Mouse (Mus musculus) cerebellum, adult 9-11 months (tissue): ENCODE data around the gene Rrp12.
"Not testable (repeated sequence)": the region's sequence is repeated elsewhere in the genome, so short reads cannot be mapped to it uniquely, and the experiment has no call there.

ENCODE experiments used
- DNase-seq: peaks from one replicate; pipeline ENCODE4 v3.0.0; 2022

Rrp12 gene

GRCm38 (mm10) chr19:41895460-41896318 is at the start of gene Rrp12:
Rrp12 (minus strand) TSS chr19:41896173.
- DNase-seq, result peak; percentile 89

- no peak for DNase-seq
Measured at GRCm38 (mm10) chr19:41943841-41944240, 47.9 kb upstream of the Rrp12 start.

GRCm38 (mm10) chr19:41938539-41938938 is 42.6 kb upstream of the Rrp12 start:
- no peak for DNase-seq

DNA sequence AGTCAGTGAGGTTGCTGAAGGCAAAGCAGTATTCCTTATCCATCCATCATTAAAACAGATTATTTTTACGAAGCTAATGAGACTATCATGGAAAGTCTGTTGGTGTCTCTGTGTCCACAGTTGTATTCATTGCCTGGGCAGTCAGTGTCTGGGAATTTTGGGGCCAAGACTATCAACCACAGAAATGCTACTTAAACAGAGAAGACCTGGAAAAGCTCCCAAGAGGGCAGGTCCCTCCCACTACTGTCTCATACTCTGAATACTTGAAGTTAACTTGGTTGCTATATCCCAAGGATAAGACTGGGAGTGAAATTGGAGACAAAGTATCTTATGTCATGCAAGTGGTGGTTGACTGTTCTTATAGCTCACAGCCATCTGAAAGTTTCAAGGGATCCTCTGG is 39.9 kb upstream of the Rrp12 start:
- DNase-seq, result no peak

GRCm38 (mm10) chr19:41934124-41934523 is 38.2 kb upstream of the Rrp12 start:
- no peak for DNase-seq

- DNase-seq, result peak; percentile 99
Measured at GRCm38 (mm10) chr19:41933179-41934086, 37.5 kb upstream of the Rrp12 start, which contains the start of the genes Exosc1 and Zdhhc16. Exosc1 (minus strand) TSS chr19:41933423. Zdhhc16 (plus strand) TSS chr19:41933480.

GRCm38 (mm10) chr19:41932686-41933085 is 36.7 kb upstream of the Rrp12 start:
- no peak for DNase-seq

- no peak for DNase-seq
Measured at GRCm38 (mm10) chr19:41920412-41921067, 24.6 kb upstream of the Rrp12 start.

DNA sequence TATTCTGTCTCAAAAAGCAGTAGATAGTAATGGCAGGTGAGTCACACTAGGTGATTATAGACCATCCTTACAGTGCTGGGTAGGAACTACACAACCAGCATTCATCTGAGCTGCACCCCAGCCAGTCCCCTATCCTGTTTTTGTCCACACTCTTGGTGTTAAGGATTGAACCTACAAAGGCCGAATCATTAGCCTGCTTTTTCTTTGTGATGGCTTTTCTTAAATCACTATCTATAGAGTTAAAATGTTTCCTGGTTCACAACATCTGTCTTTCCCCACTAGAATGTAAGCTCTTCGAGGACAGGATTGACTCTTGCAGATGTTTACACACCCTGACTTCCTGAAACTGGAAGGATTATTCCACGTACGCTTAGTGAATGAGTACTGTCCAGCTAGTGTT is 23.5 kb upstream of the Rrp12 start:
- no peak for DNase-seq

GRCm38 (mm10) chr19:41916853-41917252 is 20.9 kb upstream of the Rrp12 start:
- DNase-seq, result no peak

DNA sequence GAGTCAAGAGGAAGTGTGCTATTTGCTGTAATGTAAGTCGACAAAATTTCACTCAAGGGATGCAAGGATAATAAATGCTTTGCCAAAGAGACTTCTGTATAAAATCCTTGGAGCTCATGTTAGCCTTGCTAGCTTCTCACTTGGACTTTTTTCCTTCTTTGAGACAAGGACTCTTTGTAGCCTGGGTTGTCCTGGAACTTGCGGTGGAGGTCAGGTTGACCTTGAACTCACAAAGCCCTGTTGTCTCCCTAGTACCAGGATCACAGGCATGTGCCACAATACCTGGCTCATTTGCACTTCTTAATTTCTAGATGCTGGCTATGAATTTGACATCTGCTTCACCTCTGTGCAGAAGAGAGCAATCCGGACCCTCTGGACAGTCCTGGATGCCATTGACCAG is 19.3 kb upstream of the Rrp12 start:
- no peak for DNase-seq

DNA sequence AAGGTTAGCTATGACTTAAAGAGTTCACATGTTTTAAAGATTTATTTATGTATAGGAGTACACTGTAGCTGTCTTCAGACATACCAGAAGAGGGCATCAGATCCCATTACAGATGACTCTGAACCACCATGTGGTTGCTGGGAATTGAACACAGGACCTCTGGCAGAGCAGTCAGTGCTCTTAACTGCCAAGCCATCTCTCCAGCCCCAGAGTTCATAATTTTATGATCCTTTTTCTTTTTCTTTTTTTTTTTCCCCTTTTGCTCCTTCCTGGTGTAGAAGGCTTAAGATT is 18.6 kb upstream of the Rrp12 start:
- not testable (repeated sequence) for DNase-seq

DNA sequence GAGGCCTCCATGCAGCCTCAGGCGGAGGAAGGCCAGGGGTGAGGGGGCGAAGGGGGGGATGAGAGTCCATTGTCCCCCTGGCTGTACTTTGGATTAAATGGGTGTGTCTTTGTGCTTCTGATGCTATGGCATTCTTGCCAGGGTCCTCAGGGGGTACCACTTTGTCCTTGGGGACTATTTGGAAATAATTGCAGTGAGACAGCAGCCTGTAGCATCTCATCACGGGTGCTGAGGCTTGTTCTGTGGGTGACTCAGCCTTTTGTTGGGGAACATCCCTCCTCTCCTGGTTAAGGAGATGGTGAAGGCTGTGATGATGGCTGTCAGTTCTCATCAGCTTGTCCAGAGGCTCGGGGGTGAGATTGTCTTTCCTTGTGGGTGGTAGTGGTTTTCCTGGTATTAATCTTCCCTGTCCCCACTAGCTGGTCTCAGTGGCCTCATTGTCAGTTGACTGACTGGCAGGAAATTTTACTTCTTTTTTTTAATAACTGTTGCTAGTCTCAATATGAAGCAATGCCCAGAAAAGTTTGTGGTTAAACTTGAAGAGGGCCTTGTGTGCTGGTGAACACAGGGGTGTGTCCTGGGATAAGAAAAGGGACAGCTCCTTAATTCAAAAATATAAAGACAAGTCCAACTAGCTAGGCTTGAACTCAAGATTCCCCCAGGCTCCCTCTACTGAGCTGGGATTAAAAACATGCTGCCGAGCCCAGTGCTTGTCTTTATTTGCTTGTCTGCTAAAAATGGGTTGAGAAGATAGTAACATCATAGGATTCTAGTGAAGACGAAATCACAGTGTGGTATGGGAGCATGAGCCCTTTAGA is 18.0 kb upstream of the Rrp12 start:
- no peak for DNase-seq

DNA sequence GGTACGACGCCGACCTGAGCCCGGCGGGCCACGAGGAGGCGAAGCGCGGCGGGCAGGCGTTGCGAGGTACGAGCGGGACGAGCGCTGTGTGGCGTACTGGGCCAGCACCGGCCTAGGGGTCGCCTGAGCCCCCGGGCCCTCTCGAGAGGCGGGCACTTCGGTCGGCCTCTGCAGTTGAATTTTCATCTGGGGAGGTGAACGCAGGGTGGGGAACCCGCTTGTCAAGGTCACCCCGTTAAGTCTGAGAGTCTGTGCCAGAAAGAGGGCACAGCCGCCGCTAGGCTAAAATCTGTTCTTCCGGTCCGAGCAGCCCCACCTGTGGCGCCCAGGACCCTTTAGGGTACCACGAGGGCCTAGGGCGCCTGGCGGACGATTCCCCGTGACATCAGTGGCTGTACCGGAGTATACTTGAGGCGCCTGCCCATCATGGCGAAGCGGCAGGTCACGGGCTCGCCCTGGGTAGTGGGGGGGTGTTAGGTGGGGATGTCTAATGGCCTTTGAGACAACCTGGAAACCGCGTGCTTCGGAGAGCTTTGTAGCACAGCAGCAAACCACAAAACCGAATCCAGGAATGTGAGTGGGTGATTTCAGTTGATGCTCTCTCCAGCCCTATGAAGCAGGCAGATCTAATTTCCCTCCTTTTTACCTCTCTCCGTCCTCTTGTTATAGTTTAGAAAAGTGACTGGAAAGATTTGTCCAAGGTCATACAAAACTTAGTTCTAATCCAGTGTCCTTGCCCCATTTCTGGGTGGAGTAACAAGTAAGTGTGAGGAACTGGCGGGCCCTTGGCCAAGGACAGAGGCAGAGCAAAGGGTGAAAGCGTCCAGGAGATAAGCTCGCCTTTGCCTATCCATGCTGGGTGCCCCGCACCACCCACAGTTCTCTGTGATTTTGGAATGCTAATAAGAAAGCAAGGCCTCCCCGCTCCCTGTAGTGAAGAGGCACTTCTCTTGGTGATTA is 16.4 kb upstream of the Rrp12 start:
- DNase-seq, result peak; percentile 79

- DNase-seq, result peak; percentile 98
Measured at GRCm38 (mm10) chr19:41911178-41912073, 15.5 kb upstream of the Rrp12 start, which contains the start of gene Pgam1. Pgam1 (plus strand) TSS chr19:41911923.

- no peak for DNase-seq
Measured at GRCm38 (mm10) chr19:41910396-41910795, 14.4 kb upstream of the Rrp12 start.

GRCm38 (mm10) chr19:41908736-41909135 is 12.8 kb upstream of the Rrp12 start:
- DNase-seq, result peak; percentile 36

- no peak for DNase-seq
Measured at GRCm38 (mm10) chr19:41907079-41907760, 11.2 kb upstream of the Rrp12 start.
